Mouse (Mus musculus) layer of hippocampus, postnatal 25 days (tissue): ENCODE measurements at regions not wholly inside any gene's neighbourhood (a gene's known extent, or its start where the extent isn't known, plus 50 kb on each side); places are given as distances from the start of the nearest gene placed in this dataset.

Source experiments
- DNase-seq, 2 experiments: peaks; one replicate each; pipeline ENCODE4 v3.0.0; 2022; ENCODE audit warnings: mixed read lengths in 2 of 2, low spot score in 1 of 2; ENCODE audit errors: extremely low spot score in 1 of 2

- no peak for DNase-seq
These were observed 80.0 kb downstream of the Tbx4 start for GRCm38 (mm10) chr11:85966207-85966606.

- no peak for DNase-seq
These were observed 84.1 kb downstream of the Tbx4 start for GRCm38 (mm10) chr11:85970287-85970686.

DNA sequence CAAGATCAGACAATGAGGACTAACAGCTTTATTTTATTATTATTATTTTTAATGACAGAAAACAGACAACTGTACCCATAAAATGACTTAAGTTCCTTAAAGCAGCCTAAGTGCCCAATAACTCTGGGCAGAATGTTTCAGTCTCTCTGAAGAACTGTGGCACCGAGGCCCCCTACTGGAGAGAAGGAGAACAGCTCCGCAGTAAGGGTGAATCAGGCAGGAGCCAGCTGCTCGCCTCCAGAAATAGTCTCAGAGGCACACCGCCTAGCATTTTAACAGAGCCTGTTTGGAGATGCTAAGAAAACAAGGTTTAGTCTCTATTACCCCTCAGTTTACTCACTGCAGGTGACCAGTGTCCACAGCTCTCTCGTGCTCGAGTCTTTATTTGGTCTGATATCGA is 86.2 kb downstream of the Tbx4 start:
- DNase-seq: peak; percentile 33 to 63

DNA sequence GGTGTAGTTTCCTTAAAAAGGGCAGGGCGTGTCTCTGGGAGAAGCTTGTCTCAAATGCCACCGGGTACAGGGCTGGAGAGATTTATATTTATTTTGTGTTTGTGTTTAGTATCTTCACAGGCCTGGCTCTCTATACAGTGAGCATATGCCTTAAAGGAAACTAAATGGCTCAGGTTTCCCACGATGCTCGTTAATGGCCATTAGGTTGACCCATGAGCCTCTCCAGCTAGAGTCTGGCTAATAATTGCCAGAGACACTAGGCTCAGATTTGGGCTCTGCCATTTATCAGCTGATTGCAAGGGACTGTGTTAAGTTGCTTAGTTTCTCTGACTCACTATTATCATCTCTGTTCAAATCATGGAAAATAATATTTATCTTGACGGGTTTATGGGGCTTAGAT is 87.5 kb downstream of the Tbx4 start:
- DNase-seq: no peak

GRCm38 (mm10) chr11:85976693-85977434 is 90.6 kb downstream of the Tbx4 start:
- DNase-seq: no peak

GRCm38 (mm10) chr11:85980388-85980787 is 94.2 kb downstream of the Tbx4 start:
- DNase-seq: no peak

- DNase-seq: no peak
These were observed 95.3 kb downstream of the Tbx4 start for GRCm38 (mm10) chr11:85981561-85981960.

- DNase-seq: no peak
These were observed 100.1 kb downstream of the Tbx4 start for GRCm38 (mm10) chr11:85986338-85986737.

- no peak for DNase-seq
These were observed 101.0 kb downstream of the Tbx4 start for GRCm38 (mm10) chr11:85987181-85987580.

GRCm38 (mm10) chr11:85989536-85989935 is 103.3 kb downstream of the Tbx4 start:
- DNase-seq: no peak

GRCm38 (mm10) chr11:85989940-85990493 is 103.8 kb downstream of the Tbx4 start:
- DNase-seq: no peak

GRCm38 (mm10) chr11:85995318-85996095 is 109.3 kb downstream of the Tbx4 start:
- peak; percentile 23 to 29 for DNase-seq

DNA sequence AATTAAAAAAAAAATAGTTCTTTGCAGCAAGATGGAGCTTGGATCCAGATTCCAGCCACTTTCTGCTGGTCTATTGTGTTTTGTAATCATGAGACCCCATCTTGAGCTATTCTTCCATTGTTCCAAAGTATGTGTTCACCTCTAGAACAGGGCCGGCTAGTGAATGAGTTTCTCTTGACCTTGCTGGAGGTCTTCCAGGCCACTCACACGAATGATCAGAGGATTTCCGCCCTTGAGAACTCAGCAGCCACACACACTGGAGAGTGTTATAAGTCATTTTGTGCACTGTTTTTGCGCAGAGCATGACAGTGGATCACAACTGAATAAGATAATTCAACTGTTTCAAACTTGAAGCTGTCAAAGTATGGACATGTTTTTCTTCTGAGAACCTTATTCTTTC is 110.5 kb downstream of the Tbx4 start:
- DNase-seq: no peak

DNA sequence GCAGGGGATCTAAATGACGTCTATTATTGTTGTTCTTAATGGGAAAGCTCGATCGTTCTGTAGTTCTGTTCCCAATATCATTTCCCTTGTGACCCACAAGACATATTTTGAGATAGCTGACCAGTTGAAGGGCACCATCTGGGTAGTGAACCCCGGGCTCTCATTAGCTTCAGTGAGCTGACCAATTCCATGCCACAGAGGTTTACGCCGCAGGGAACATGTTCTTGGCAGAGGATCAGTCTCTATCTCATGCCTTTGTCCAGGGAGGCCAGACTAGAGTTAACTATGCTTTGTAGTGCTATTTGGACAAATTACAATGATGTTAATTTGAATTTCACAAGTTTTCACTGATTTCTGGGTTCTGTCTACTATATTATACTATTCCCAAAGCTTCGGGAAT is 117.1 kb downstream of the Tbx4 start:
- no peak for DNase-seq

- DNase-seq: no peak
These were observed 119.1 kb downstream of the Tbx4 start for GRCm38 (mm10) chr11:86005284-86005683.

- no peak for DNase-seq
These were observed 119.8 kb downstream of the Tbx4 start for GRCm38 (mm10) chr11:86005899-86006445.

DNA sequence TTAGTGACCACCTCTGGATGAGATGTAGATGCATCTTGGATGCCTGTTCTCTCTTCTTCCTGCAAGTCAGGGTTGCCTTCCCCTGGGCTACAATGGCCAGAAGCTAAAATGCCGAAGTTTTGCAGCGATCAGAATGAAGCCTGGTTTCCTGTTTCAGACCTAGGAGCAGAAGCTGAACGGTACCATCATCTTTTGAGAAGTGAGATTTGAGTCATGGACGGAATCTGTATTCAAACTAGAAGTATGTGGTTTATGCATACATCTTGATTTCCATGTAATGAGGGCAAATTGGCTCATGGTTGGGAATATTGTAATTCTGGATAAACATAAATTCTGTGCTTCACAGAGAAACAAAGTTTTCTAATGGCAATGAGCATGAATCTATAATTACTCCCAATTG is 120.6 kb downstream of the Tbx4 start:
- DNase-seq: no peak
